Mouse (Mus musculus) retina, embryonic 14.5 days (tissue): ENCODE results near the gene Vsx2.

ENCODE experiments used
- DNase-seq: peaks from one replicate; pipeline ENCODE4 v3.0.0-alpha.2; 2015; ENCODE audit warnings: low spot score

Vsx2 gene

DNA sequence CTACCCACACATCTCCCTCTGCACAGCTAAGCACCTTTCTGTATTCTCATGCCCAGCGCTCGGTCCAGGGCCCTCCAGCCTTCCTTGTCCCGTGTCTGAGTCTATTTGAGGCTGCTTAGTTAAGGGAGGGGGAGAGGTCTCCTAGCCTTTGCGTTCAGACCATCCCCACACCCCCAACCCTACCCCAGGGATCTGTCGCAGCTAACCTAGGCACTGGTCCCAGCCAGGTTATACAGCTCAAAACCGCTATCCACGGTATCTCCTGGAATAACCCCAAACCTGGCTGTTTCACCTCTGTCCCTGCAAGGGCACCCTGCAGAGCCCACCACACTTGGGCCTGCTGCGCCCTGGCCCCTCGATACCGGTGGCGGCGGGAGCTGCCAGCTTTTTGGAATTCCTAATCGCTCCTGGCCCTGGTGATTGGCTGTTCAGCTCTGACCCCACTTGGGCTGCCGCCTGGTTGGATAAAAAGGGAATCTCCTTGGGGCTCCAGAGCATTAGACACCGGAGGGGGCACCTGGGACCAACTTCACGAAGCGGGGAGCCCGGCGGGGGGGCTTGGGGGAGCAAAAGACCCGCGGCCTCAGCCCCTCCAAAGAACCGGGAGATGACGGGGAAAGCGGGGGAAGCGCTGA is at the start of gene Vsx2:
Gene Vsx2, plus strand, starts transcription at position 427 of the 635 bp plus-strand sequence.
- DNase-seq: peak; percentile 72

GRCm38 (mm10) chr12:84523728-84524127 is 45.8 kb upstream of the Vsx2 start:
- no peak for DNase-seq

DNA sequence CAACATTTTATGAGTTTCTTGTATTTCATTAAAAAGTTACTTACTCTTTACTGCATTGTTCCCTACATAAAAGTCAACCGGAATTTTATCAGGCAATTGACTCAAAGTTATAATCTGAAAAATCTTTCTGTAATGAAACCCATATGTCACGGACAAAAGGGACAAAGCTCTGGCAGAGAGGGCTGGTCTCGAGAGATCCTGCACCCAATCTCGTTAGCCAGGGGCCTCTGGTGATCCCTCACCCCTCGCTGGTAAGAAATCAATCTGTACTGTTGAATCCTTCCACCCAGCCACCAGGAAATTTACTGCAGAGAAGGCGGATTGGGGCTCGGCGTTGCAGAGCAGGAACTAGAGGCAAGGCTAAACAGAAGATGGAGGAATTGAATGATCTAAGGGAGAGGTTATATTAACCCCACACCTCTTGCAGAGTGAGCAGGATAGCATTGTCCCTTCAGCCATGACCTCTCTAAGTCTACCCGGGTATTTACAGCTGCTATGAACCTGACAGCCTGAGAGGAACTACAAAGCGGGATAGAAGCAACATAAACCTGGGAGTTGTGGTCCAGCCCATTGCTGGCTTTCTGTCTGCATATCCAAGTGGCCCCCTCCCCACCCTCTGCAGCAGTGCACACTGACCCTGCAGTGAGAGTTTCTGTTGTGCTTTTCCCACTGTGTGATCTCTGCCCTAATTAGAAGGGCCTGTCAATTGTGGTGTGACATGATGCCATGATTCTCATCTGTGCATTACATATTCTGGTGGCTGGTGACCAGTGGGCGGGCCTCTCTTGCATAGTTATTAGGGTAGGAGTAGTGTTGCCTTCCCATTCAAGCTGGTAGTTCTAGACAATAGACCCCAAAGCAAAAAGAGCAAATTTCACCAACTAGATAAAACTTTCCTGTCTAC is 45.2 kb upstream of the Vsx2 start:
- DNase-seq: peak; percentile 63

DNA sequence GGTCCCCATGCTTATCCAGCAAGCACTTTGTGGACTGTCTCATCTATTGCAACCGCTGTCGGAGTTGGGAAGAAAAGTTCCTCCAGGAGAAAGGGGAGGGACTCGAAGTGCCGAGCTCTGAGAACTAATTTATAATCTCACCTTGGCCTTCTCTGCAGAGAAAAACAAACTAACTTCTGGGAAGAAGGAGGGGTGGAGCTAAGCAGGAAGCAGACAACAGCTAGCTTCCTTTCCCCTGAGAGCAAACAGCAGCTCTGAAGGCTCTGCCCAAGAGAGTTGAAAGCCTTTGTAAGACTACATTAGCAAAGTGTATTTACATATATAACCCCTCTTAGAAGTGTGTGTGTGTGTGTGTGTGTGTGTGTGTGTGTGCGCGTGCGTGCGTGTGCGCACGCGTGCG is 44.1 kb upstream of the Vsx2 start:
- DNase-seq: no peak

GRCm38 (mm10) chr12:84530426-84530825 is 39.1 kb upstream of the Vsx2 start:
- no peak for DNase-seq

DNA sequence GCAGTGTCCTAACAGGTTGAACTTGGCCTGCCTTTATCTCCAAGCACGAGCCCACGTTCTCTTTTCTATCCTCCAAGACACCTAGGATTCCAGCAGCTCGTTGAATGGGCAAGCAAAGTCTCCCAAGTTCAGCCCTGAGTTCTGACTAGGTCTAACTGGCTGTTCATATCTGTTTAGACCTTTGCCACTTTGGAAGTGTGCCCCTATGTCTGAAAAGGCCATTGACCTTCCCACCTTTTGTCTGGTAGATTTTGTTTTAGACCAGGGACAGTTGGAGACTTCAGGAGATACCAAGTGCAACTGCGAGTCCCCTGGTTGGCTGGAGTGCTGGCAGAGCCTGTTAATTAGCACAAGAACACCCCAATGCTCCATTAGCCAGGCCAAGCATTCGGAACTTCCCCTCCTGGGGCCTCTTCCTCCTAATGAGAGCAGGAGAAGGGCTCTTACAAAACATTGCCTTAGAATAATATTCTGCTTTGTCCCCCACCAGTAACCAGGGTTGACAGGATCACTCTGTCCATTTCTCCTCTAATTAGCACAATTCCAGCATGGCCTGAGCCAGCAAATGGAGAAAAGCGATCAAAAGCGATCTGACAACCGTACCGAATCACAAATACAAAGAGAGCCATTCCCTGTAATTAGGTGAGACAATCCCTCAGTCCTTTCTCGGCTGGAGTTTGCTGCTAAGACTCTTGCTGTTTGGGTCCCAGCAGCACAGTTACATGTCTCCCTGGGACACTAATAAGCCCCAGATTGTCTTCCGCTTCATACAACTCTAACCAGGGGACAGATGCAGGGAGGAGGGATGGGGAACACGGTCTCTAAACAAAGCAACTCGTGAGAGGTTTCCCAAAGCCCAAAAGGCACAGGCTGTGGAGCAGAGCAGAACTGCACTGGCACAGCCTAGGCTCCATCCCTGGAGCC is 37.4 kb upstream of the Vsx2 start:
- DNase-seq: peak; percentile 93

DNA sequence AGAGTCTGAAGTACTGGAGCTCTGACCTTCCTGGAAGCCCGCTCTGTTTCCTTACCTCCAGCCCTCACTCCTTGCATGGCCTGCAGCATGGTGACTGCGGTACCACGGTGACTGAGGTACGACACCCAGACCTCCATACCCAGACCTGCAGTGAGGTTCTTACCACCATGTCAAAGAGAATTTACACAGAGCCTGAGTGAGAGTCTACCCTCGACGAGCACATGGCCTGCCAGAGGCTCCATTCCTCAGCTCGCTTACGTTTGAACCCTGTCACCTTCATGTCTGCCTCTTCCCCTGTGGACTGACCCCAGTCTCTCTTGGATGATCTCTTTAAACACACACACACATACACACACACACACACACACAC is 36.7 kb upstream of the Vsx2 start:
- DNase-seq: no peak

- peak; percentile 54 for DNase-seq
These were observed 35.7 kb upstream of the Vsx2 start for GRCm38 (mm10) chr12:84533706-84534486.

- peak; percentile 61 for DNase-seq
These were observed 30.0 kb upstream of the Vsx2 start for GRCm38 (mm10) chr12:84539537-84539936.

DNA sequence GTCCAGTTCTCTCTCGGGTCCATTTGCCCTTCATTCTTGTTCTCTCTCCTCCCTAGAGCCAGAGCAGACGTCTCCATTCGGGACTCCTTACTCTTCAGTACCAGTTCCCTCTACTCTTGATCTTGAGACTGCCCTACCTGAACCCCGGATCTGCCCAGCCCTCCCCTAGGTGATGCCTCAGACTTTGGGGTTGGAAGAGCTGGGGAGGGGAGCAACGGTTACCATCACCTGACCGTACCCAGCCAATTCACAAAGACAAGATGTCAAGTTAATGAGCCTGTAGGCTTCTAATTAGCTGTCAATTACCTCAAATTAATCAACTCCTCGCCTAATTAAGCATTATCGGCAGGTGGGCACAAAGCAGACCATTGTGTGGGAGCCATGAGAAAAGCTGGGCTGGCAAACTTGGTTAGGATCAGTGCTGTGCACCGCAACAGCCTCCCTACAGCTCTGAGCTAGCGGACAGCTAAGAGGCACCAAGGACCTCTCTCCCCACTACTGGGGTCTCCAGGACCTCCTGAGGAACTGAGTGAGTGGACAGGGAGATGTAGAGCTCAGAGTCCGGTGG is 28.1 kb upstream of the Vsx2 start:
- peak; percentile 93 for DNase-seq

- DNase-seq: peak; percentile 95
These were observed 23.5 kb upstream of the Vsx2 start for GRCm38 (mm10) chr12:84546028-84546427.

DNA sequence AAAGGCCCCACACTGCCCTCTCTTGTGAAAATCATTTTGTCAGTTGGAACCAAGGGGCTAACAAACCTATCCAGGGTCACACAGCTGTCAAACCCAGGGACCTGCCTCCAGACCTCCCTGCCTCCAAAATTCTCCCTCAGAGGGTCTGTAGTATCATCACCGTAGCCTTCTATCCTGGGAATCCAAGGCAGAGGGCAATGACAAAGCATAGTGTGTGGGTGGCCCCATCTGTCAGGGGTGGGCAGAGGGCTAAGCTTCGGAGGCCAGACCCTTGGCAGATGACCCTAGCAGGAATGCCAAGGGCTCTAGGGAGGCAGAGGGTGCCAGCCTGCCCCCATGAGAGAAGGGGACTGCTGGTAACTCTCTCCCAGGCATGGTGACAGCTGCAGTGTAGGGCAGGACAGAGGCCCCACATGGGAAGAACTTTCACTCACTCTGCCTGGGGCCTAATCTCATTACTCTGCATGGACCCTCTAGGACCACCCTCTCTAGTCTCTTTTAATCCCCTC is 22.9 kb upstream of the Vsx2 start:
- peak; percentile 52 for DNase-seq

DNA sequence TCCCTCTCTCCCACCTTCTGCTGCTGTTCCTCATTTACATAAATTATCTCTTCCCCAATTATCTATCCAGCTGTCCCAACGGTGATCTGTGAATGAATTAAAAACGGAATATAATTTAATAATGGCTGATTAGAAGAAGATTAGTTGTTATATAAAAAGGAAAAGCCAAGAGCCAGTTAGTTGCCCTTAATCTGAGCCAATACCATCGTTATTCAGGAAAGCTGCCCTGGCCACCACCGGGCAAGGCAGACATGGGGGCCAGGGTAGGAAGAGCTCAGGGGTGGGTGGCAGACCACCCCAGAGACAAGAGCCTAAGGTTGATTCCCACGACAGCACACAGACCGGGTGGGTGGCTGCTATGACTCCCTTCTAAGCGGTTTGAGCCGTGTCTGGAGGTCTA is 21.3 kb upstream of the Vsx2 start:
- peak; percentile 50 for DNase-seq

- no peak for DNase-seq
These were observed 14.3 kb upstream of the Vsx2 start for GRCm38 (mm10) chr12:84555218-84555617.

DNA sequence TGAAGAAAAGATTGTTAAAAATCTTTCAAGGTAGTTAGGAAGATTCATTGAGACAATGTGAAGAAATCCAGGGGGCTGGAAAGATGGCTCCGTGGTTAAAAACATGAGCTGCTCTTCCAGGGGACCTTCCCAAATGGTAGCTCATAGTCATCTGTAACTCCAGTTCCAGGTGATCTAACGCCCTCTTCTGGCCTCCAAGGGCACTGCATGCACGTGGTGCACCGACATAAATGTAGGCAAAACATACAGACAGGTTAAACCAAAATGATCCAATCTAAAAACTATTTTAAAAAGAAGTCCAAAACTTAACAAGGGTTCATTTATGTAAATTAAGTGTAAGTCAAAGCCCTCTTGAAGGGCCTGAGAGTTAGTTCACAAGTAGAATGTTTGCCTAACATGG is 7.0 kb upstream of the Vsx2 start:
- DNase-seq: peak; percentile 50

DNA sequence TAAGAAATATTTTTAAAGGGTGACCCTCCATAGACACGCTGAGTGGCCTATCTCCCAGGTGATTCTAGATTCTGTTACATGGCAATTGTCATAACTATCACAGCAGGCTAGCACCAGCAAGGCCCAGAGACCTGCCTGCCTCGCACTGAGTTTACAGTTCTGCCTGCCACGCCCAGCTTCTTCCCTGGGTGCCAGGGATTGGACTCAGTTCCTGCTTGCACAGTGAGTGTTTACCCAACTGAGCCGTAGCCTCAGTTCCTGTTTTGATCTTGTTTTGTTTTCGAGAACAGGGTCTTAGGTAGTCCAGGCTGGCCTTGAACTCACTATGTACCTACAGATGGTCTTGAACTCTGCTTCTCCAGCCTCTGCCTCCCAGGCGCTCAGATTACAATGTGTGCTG is 2.0 kb upstream of the Vsx2 start:
- DNase-seq: no peak

GRCm38 (mm10) chr12:84569976-84570693 is 573 bp downstream of the Vsx2 start:
- DNase-seq: peak; percentile 51

GRCm38 (mm10) chr12:84570694-84571415 is 1.3 kb downstream of the Vsx2 start:
- DNase-seq: no peak

- DNase-seq: peak; percentile 44
These were observed 2.1 kb downstream of the Vsx2 start for GRCm38 (mm10) chr12:84571466-84572340.
